Mouse (Mus musculus): Measurements from ENCODE around the gene Zfp384.
"Not testable (repeated sequence)": the region's sequence is repeated elsewhere in the genome, so short reads cannot be mapped to it uniquely, and the experiment has no call there.

The Zfp384 gene

GRCm38 (mm10) chr6:125009181-125010073 lies 482 bp downstream of the Zfp384 start:
- ATAC-seq (ENCODE audit: insufficient number of reproducible peaks, low FRiP score, low TSS enrichment): peak; percentile 58

GRCm38 (mm10) chr6:125017682-125018081 lies 8.7 kb downstream of the Zfp384 start:
- no peak for ATAC-seq (ENCODE audit: insufficient number of reproducible peaks, low FRiP score, low TSS enrichment)

- not testable (repeated sequence) for ATAC-seq (ENCODE audit: insufficient number of reproducible peaks, low FRiP score, low TSS enrichment)
Observed at GRCm38 (mm10) chr6:125030532-125030931, 21.6 kb downstream of the Zfp384 start.

GRCm38 (mm10) chr6:125031604-125032003 lies 22.7 kb downstream of the Zfp384 start:
- ATAC-seq (ENCODE audit: insufficient number of reproducible peaks, low FRiP score, low TSS enrichment): no peak

GRCm38 (mm10) chr6:125038666-125039065 lies 29.7 kb downstream of the Zfp384 start:
- no peak for ATAC-seq (ENCODE audit: insufficient number of reproducible peaks, low FRiP score, low TSS enrichment)

GRCm38 (mm10) chr6:125039131-125039530 lies 30.2 kb downstream of the Zfp384 start:
- ATAC-seq (ENCODE audit: insufficient number of reproducible peaks, low FRiP score, low TSS enrichment): peak; percentile 8; the same call in 1 of the 2 replicates

- peak; percentile 94 for ATAC-seq (ENCODE audit: insufficient number of reproducible peaks, low FRiP score, low TSS enrichment)
Observed at GRCm38 (mm10) chr6:125039533-125040153, 30.7 kb downstream of the Zfp384 start, which contains the start of gene Ing4. Gene Ing4, plus strand, starts transcription at chr6:125039760.

GRCm38 (mm10) chr6:125040221-125040620 lies 31.3 kb downstream of the Zfp384 start:
- ATAC-seq (ENCODE audit: insufficient number of reproducible peaks, low FRiP score, low TSS enrichment): no peak

- ATAC-seq (ENCODE audit: insufficient number of reproducible peaks, low FRiP score, low TSS enrichment): no peak
Observed at GRCm38 (mm10) chr6:125041047-125041446, 32.1 kb downstream of the Zfp384 start.

GRCm38 (mm10) chr6:125042081-125042480 lies 33.1 kb downstream of the Zfp384 start:
- ATAC-seq (ENCODE audit: insufficient number of reproducible peaks, low FRiP score, low TSS enrichment): no peak

GRCm38 (mm10) chr6:125046691-125047090 lies 37.7 kb downstream of the Zfp384 start:
- ATAC-seq (ENCODE audit: insufficient number of reproducible peaks, low FRiP score, low TSS enrichment): peak; percentile 58

GRCm38 (mm10) chr6:125049678-125050077 lies 40.7 kb downstream of the Zfp384 start, which contains the start of gene Acrbp:
Gene Acrbp, plus strand, starts transcription at chr6:125049689.
- no peak for ATAC-seq (ENCODE audit: insufficient number of reproducible peaks, low FRiP score, low TSS enrichment)

- ATAC-seq (ENCODE audit: insufficient number of reproducible peaks, low FRiP score, low TSS enrichment): no peak
Observed at GRCm38 (mm10) chr6:125051237-125051636, 42.3 kb downstream of the Zfp384 start.

GRCm38 (mm10) chr6:125061493-125061892 lies 52.5 kb downstream of the Zfp384 start:
- no peak for ATAC-seq (ENCODE audit: insufficient number of reproducible peaks, low FRiP score, low TSS enrichment)

GRCm38 (mm10) chr6:125062511-125062910 lies 53.6 kb downstream of the Zfp384 start:
- ATAC-seq (ENCODE audit: insufficient number of reproducible peaks, low FRiP score, low TSS enrichment): no peak

GRCm38 (mm10) chr6:125063906-125064305 lies 55.0 kb downstream of the Zfp384 start:
- no peak for ATAC-seq (ENCODE audit: insufficient number of reproducible peaks, low FRiP score, low TSS enrichment)

GRCm38 (mm10) chr6:125065223-125065622 lies 56.3 kb downstream of the Zfp384 start:
- ATAC-seq (ENCODE audit: insufficient number of reproducible peaks, low FRiP score, low TSS enrichment): not testable (repeated sequence)

GRCm38 (mm10) chr6:125067571-125067995 lies 58.6 kb downstream of the Zfp384 start, which contains the start of gene Lpar5:
Gene Lpar5, plus strand, starts transcription at chr6:125067920.
- ATAC-seq (ENCODE audit: insufficient number of reproducible peaks, low FRiP score, low TSS enrichment): no peak

GRCm38 (mm10) chr6:125071170-125071895 lies 62.4 kb downstream of the Zfp384 start:
- peak; percentile 47; the same call in 1 of the 2 replicates for ATAC-seq (ENCODE audit: insufficient number of reproducible peaks, low FRiP score, low TSS enrichment)

GRCm38 (mm10) chr6:125071896-125072279 lies 62.9 kb downstream of the Zfp384 start:
- ATAC-seq (ENCODE audit: insufficient number of reproducible peaks, low FRiP score, low TSS enrichment): peak; percentile 59; the same call in 1 of the 2 replicates

All from cerebellum, adult (tissue).